Mouse (Mus musculus): Measurements from ENCODE around the gene Zfp69.

Gene Zfp69

DNA sequence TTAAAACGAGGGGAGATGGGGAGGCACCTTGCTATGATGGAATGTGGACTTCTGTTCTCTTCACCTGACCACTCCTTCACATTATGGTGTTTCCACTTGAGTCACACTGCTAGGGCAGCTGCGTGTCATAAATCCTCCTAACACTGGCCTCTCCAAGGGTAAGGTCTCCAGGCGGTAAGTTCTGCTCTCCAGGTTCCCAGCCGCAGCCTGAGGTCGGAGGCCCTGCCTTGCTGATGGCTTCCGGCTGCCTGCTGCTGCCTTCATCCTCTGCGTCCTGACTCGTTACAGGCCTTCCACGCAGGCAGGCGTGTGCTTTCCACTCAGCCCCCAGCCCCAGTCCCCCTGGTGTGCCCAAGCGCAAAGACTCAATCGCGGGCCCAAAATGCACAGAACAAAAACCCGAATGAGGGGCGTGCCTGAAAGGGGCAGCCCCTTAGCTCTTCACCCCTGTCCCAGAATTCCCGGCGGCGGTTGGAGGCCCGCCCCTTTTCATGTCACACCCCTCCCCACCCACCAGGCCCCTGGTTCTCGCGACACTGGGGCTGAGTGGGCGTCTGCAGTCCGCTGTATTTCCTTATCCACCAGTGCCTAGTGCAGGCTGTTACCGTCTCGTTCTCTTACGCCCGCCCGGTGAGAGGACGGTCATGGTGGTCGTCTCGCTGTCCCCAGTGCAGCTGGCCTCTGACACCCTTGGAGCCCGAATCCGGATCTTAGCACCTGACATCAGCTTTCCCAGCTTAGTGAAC, 26.8 kb downstream of the Zfp69 start, which contains the start of gene Exo5:
TSS of gene Exo5 (minus strand) at position 464 of the 746 bp plus-strand sequence.
- DNase-seq (ENCODE audit: low spot score), result peak; percentile 80

DNA sequence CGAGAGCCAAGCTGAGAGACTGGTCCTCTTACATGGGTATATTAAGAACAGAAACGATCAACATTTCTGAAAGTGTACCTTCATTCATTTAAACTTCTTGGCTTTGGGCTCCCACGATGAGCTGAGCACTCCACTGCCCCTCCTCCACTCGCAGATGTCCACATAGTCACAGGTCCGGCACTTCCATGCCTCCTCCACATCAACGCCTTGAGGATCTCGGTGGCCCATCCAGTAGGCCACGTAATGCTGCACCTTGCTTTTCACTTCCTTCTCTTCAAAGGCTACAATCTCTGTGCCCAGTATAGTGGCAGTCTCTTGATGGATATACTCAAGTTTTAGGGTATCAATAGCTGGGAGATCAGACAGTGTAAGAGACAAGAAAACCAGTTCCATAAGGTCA, 30.0 kb downstream of the Zfp69 start:
- DNase-seq (ENCODE audit: low spot score), result no peak

DNA sequence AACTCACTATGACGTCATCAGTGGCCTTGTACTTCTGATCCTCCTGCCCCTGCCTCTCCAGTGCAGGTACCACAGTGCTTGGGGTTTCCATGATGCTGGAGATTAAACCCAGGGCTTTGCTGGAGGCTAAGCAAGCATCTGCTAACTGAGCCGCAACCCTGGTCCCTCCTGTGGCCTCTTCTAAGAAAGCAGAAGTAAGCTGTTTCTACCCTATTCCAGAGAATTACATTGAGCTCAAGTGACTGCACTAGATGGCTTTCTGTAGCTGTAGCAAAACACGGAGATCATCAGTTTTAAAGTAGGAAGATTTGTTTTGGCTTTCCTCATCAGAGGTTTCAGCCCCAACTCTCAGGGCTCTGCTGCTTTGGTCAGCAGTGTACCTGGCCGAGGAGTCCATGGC, 37.0 kb downstream of the Zfp69 start:
- DNase-seq (ENCODE audit: low spot score), result no peak

DNA sequence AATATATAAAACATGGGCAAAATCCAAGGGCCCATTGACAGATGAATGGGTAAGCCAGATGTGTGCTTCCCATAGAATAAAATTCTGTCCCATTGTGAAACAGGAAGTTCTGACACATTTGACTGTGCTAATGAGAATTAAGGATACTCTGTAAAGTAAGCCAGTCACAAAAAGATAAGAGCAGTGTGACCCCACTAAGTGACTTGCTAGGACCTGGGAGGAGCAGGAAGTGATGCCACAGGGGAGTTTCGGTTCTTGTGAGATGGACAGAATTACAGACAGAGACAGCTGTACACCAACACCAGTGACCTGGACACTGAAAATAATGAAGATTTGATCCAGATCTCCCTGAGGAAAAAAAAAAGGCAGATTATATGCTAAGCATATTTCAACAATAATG, 37.6 kb downstream of the Zfp69 start:
- DNase-seq (ENCODE audit: low spot score), result no peak

DNA sequence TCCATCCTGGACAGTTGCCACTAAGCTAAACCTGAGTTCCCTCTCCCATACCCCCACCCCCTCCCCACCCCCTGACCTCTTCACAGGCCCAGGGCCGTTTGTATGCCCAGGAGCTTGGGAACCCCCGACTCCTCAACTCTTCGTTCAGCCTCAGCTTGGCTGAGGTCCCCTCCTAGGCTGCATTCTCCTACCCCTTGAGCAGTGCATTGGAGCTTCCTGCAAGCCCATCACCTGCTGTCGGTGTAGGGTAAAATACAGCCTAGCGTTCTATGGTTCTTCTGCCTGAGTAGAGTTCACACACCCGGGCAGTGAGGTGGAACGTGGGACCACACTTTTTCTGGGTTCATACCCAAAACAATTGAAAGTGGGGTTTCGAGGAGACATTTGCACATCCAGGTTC, 38.1 kb downstream of the Zfp69 start:
- no peak for DNase-seq (ENCODE audit: low spot score)

DNA sequence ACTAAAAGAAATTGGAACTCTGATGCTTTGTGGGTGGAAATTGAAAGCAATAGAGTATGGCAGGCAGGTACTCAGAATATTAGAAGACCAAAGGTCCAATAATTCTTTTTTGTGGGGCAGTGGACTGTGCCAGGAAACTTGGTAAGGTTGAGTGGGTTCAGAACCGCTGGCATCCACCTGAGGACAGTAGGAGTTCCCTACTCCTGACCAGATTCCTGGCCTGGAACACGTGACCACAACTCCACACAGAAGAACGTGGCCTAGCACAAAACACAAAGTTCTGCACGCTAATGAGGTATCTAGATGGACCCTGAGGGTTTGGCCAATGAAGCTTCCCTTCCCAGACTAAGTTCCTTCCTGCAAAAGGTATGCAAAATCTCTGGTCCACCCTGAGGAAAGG, 38.6 kb downstream of the Zfp69 start:
- no peak for DNase-seq (ENCODE audit: low spot score)

DNA sequence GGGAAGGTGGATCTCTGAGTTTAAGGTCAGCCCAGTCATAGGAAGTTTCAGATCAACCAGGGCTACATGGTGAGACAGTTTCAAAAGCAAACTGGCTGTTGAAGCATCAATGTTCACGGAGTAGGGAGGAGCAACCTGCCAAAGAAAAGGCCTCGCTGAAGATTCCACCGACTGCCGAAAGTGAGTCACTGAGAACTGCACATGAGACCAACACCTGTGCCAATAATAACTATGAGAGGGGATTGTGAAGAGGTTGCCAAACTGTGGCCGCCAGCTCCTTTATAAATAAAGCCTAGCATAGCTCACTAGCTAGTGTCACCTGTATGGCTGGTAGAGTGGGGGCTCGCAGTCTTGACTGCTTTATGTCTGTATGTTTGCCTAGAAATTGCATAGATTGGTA, 40.4 kb downstream of the Zfp69 start:
- DNase-seq (ENCODE audit: low spot score), result no peak

DNA sequence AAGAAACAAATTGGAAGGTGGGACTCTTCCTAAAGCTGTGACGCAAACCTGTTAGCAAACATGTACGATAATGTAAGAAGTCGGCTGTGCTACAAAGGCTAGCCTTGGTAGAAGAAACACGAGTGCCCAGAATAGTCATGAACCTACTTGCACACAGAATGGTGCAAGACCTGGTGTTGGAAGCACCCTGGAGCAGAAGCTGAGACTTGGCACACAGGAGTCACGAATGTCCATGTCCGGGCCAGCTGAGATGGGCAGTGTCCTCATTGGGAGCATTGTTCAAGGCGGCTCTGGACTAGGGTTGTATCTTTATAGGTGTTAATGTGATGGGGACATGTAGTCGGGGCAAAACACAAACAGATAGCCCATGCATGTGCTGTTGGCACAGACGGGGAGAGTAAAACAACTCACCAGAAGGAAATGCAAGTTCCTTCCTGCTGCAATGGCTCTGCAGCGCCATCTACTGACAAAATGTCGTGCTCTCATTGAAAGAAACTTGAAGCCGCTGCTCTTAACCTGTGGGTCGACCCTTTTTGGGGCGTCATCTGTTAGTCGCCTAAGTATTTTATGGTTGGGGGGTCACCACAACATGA, 41.8 kb downstream of the Zfp69 start:
- DNase-seq (ENCODE audit: low spot score), result peak; percentile 32

DNA sequence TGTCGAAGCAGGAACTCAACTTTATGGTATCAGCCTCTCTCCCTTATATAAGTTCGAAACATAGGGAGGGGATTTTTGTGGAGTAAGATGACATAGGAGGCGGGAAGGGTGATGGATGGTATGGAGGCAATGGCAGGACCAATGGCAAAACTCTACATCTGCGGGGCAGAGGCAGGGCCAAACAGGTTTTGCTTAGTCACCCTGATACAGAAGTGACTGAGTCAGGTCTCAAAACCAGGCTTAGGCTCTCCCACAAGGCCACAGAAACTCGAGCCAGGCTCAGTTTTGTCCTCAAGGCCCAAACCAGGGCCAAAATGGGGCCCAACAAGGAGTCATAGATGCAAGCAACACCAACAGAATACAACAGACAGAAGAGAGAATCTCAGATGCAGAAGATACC, 45.9 kb downstream of the Zfp69 start:
- no peak for DNase-seq (ENCODE audit: low spot score)

DNA sequence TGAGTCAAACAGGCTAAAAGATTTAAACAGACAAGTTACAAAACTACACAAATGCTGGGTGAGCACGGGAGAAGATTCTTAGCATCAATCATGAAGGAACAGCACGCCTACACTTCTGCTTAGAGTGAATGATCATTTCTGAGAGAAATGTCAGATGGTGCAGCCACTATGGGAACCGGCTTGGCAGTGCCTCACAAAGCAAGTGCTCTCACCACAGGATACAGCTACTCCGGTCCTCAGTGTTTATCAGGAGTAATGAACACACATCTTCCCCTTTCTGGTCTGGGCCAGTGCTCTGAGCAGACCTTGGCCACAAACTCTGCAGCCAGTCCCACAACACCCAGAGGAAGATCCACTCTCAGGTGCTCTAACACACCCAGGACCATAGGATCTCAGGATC, 47.0 kb downstream of the Zfp69 start:
- no peak for DNase-seq (ENCODE audit: low spot score)

DNA sequence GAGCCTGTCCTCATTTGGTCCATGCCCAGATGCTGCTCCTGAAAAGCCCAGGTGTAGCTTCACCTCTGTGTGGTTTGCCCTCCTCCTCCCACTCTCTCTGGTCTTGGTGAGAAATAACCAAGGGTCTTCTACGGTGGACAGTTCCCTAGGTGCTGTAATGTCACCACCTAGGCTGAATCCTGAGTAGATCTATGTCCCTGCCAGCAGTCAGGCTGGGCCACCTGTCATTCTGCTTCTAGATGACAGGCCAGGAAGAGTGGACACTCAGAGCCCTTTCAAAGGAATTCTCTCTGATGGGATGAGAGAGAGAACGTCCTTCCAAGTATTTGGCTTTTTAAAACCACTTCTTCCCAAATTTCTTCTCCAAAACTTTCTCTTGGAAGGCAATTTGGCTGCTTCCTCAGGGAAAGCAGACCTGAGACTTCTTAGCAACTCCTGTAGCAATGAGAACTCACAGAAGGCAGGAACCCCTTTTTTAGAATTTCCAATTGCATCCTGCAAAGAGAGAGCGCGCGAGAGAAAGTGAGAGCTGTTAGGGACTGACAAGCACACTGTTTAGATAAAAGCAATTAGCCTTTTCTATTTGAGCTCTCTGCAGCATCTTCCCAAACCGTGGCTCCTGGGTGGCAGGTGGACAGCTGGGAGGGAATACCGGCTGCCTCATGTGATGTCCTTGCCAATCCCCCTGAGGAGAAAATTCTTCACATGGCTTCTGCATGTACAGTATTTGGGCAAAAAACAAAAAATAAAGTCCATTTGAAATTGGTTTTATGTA, 55.5 kb downstream of the Zfp69 start:
- no peak for DNase-seq (ENCODE audit: low spot score)

DNA sequence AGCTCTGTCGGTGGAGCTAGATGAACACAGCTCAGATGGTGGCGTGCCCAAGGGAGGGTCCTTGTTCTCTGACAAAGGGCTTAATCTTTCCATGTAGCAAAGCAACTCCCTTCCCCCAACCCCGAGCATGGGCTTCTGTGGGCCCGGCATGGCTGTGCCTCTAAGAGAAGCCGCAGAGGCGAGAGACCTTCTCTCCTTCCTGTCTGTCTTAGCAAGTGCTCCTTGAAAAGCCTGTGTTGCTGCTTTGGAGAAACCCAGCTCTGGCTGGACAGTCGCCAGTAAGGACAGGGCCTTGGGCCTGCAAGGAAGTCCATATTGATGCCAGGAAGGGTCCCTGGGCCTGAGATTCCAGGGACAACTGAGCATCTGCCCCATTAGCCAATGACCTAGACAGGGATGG, 56.3 kb downstream of the Zfp69 start:
- DNase-seq (ENCODE audit: low spot score), result no peak

DNA sequence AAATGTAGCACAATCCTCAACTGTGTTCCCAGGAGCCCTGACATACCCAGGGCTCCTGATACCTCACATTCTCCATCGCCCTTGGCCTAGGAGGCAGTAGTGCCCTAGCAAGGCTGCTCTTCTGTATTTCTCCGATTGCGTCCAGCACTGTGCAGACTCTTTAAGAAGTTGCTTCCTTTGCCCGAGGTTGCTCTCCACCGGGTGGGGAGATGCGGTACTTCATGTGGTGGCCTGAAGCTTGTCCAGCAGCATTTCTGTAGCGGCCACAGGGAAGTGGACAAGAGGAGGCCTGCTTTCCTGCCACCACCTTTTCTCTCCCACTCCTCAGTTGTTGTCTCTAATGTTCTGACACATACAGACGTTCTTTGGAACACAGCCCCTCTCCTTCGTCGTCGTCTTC, 56.9 kb downstream of the Zfp69 start:
- DNase-seq (ENCODE audit: low spot score), result no peak

DNA sequence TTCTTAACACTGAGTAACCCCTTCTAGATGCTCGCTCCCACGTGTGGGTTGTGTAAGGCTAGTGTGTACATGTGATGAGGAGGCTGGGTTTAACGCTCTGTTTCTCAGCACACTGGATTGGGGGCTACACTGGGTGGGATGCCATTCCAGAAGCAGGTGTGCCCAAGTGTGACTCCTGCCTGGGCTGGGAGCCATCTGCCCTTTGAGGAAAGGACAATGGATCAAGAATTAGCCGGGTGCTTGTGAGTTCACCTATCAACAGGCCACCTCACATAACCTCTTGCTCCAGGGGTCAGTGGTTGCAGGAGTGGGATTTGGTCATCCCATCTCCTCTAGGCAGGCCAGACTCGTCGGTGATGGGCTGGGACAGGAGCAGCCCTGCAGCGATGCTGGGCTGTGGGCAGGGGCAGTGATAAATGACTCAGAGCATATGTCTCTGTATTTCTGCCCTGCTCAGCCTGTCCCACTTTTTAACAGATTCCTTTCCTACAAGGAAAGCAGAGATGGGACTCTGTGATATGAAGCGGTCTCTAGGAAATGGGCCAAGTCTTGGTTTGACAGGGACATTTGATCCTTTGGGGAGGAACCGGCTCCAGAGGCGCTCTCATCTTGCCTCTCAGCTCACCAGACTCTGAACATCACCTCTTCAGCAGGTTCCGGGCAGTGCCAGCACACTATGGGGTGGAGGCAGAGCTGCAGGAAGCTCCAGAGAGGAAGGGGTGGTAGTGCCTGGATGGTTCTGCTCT, 57.7 kb downstream of the Zfp69 start:
- DNase-seq (ENCODE audit: low spot score), result no peak

DNA sequence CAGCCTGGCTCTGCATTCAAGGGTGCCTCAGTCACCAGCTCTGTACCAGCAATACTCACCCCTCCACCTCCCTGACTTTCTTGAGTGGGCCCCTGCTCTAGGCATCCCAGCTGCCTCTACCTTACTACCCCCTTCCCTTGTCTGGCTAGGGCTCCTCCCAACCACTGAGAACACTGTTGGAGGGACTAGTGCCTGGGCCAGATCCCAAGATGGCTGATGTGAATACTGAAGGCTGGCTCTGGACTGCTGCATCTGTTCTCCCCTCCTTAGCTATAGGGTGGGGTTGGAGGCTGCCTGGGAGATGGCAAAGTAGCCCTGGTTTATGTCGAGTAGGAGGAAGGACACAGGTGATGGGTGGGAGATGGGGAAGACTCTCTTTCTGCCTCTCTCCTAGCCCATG, 59.0 kb downstream of the Zfp69 start:
- no peak for DNase-seq (ENCODE audit: low spot score)

DNA sequence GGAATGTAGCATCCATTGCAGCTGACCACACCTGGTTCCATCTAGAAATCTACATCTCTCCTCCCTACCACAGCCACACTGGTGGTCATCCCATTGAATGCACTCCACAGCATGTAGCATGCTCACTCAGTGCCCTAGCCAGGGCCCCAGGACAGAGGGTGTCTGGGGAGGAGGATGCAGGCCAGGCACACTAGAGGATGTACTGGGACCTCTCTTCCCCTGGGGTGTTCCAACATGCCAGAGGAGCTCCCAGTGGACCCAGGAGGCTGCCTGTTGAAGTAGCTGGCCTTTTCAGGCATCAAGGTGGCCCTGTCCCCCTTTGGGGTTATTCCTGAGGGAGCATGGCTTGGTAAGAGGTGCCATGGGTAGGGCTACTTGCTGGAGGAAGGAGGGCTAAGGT, 59.5 kb downstream of the Zfp69 start:
- no peak for DNase-seq (ENCODE audit: low spot score)

DNA sequence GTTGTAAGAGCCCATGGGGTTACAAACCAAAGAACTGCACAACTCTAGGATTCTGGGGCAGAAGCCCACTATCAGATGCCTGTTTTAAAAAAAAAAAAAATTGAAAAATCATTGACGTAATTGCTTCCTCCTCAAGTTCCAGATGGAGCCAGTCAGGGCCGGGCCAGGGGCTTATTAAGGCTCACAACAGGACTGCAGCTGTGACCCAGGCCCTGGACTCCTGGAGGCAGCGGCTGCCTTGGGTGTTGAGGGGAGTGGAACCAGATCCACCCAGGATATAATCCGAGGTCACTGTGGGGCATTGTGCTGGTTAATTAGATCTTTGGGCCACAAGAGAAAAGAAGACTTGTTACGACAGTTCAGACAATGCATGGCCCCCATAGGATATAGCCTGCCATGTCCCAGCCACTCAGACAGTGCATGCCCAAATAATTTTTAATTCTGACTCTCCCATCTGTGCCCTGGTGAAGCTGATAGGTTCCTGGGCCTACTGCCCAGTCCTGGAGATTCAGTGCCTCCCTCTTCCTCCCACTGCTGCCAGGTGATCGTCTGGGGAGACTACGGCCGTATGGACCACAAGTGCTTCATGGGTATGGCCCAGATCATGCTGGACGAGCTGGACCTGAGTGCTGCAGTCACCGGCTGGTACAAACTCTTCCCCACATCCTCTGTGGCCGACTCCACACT, 60.6 kb downstream of the Zfp69 start:
- no peak for DNase-seq (ENCODE audit: low spot score)

DNA sequence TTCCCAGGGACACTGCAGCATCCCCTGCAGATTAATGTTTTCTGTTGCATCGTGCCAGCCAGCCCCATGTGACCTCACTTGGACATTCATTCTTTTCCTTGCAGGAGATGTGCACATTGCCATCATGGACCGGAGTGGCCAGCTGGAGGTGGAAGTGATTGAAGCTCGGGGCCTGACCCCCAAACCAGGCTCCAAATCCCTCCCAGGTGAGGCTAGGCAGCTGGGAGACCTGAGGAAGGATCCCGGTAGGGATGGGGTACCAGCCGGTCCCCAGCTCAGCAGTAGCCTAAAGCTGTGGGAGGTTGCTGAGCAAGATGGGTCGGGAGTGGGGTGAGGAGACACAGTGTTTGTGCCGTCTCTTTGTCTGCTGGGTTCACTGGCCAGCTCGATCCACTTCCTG, 62.6 kb downstream of the Zfp69 start:
- DNase-seq (ENCODE audit: low spot score), result no peak

DNA sequence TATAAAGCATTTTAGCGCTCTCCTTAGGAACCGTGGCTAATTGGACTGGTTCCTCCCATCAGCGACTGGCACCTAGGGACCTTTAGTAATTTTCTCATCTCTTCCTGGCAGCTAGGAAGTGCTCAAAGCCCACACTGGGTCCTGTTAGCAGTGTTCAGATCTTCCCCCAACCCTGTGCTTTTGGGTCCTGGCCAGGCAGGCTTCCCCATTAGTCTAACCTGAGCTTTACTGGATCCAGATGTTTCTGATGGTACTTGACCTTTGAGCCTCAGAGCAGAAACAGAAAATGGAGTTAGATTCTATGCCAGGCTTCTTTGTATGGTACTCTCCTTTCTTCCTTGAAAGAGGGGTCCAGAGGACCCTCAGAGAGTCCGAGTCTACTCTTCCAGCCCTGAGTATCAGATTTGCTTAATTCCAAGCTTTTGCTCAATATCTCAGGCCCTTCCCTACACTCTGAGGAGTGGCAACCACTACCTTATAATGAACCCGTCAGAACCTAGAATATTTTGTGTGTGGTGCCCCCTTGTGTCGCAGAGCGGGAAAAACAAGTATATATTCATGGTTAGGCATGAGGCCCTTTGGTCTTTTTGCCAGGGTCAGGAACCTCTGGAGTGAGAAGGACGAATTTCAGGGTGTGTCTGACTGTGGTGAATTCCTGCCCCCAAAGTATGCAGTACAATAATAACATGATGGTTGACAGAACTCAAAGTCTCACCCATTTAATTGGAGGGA, 64.0 kb downstream of the Zfp69 start:
- peak; percentile 19 for DNase-seq (ENCODE audit: low spot score)

DNA sequence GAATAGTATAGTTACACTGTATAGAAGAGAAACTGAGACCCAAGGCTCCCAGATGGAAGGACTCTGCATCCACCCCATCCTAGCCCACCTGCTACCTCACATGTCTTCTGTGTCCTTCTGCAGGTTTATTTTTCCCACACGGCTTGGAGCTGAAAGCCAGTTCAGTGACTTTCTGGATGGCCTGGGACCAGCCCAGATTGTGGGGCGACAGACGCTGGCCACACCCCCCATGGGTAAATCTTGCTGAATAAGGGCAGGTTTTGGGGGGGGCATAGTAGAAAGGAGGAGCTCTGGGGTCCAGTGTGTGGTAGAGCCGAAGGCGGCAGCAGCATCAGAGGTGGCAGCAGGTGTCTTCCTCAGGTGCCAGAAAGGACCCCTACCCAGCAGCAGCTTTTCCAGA, 64.7 kb downstream of the Zfp69 start:
- no peak for DNase-seq (ENCODE audit: low spot score)

DNA sequence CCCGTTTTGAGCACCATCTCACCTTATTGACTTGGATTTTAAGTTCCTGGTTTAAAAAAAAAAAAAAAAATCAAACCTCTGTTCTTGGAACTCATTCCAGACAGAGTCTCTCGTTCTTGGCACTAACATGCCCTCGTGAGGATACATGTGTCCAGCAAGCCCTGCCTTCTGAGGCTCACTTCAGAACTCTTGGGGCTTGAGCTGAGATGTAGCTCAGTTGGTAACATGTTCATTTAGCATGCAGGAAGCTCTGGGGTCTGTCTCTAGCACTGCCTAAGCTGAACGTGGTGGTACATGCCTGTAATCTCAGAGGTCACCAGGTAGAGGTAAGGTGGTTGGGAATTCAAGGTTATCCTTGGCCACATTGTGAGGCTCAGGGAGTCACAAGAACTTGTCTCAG, 65.4 kb downstream of the Zfp69 start:
- DNase-seq (ENCODE audit: low spot score), result no peak
